Mouse (Mus musculus) limb, embryonic 14.5 days (tissue): ENCODE data around the gene Rps6kc1. TPM values are rescaled to one million over a fixed set of nuclear protein-coding genes. Genes with fewer than 3 reads are reported as not detected.

Experiments
- ATAC-seq: fragments of 200-750 bp; cut with Nextera tagmentation; 2 replicates; pipeline ENCODE4 v1.8.0; 2017; ENCODE audit warnings: low read depth, moderate number of reproducible peaks, moderate TSS enrichment; ENCODE audit not compliant: low FRiP score
- DNase-seq: peaks from one replicate; pipeline ENCODE4 v3.0.0-alpha.2; 2015; ENCODE audit warnings: low spot score
- H3K27ac ChIP-seq: fragments of 300-500 bp; sonication (generic); replicated peaks from 2 replicates; pipeline ENCODE4 v1.5.1; 2014; ENCODE audit warnings: low read depth, mild to moderate bottlenecking, low read length, moderate library complexity, mixed read lengths
- H3K27me3 ChIP-seq: fragments of 300-500 bp; sonication (generic); 2 replicates; pipeline ENCODE4 v1.6.1; 2014; ENCODE audit warnings: low read length, mixed read lengths; ENCODE audit not compliant: control insufficient read depth, insufficient read depth
- H3K36me3 ChIP-seq: fragments of 300-500 bp; sonication (generic); 2 replicates; pipeline ENCODE4 v1.6.1; 2014; ENCODE audit warnings: mild to moderate bottlenecking, low read length, moderate library complexity, mixed read lengths; ENCODE audit not compliant: control insufficient read depth, insufficient read depth
- H3K4me1 ChIP-seq: fragments of 300-500 bp; sonication (generic); 2 replicates; pipeline ENCODE4 v1.6.1; 2014; ENCODE audit warnings: antibody characterized with exemption, low read length, mixed read lengths; ENCODE audit not compliant: control insufficient read depth, insufficient read depth
- H3K4me2 ChIP-seq: fragments of 300-500 bp; sonication (generic); replicated peaks from 2 replicates; pipeline ENCODE4 v1.6.1; 2014; ENCODE audit warnings: low read depth, mild to moderate bottlenecking, low read length, moderate library complexity; ENCODE audit not compliant: severe bottlenecking
- H3K4me3 ChIP-seq: fragments of 300-500 bp; sonication (generic); replicated peaks from 2 replicates; pipeline ENCODE4 v1.5.1; 2014; ENCODE audit warnings: low read length
- H3K9ac ChIP-seq: fragments of 300-500 bp; sonication (generic); 2 replicates; pipeline ENCODE4 v1.6.1; 2014; ENCODE audit warnings: mild to moderate bottlenecking, low read depth, low read length, moderate library complexity; ENCODE audit not compliant: severe bottlenecking
- H3K9me3 ChIP-seq: fragments of 300-500 bp; sonication (generic); 2 replicates; pipeline ENCODE4 v1.6.1; 2016; ENCODE audit warnings: low read length; ENCODE audit not compliant: control insufficient read depth
- POLR2A ChIP-seq: fragments of 200-500 bp; IDR thresholded peaks from 2 replicates; pipeline ENCODE4 v1.8.0; 2012; ENCODE audit warnings: inconsistent platforms, mild to moderate bottlenecking, moderate library complexity, borderline replicate concordance; ENCODE audit not compliant: insufficient read depth, insufficient read length; ENCODE audit errors: extremely low read depth
- WGBS: fragments of 180-500 bp; shearing (Covaris S2); extraction: QIAGEN DNeasy Blood & Tissue Kit; methylation state at CpG from one replicate; pipeline ENCODE4 v1.1.7; 2014; 5-methylcytosine and 5-hydroxymethylcytosine counted together
- polyA plus RNA-seq, 2 experiments: library from polyadenylated mRNA; depleted of rRNA in 1 of 2; stranded (reverse) in 1 of 2; unstranded in 1 of 2; fragments of >200 nt; fragmentation: Nextera tagmentation in 1 of 2; extraction: Ambion mirVana in 1 of 2; gene quantifications; 2 replicates each; pipeline versions ENCODE4 v1.2.1 to v1.2.3; 2012 to 2014

Rps6kc1 gene
- polyA plus RNA-seq, 2 experiments, result 14.7 to 17.4 TPM

DNA sequence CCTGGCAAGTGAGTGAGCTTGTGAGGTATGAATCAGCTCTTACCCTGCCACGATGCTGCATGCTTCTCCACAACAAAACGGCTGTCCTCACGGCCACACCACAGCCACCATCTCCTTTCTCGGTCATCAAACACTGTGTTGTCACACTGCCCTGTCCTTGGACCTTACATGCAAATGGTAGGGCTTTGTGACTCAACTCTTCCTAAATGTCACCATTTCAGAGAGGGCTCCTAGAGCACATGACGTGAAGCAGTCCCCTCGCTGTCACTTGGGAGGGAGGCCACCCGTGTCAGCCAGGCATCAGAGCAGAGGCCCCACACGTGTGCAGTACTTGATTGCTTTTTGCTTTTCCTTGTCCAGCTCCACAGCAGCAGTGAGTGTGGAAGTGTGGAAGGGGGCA lies 104.8 kb downstream of the Rps6kc1 start:
- Histone ChIP-seq H3K27ac (no peak overlapping the region), H3K9ac (no peak overlapping the region), H3K9me3 (no peaks in the 10 kb centered on the region), H3K27me3 (no peaks in the 10 kb centered on the region), H3K4me1 (no peaks in the 10 kb centered on the region), H3K4me2 (no peak overlapping the region), H3K4me3 (no peak overlapping the region), H3K36me3 (peaks cover 21% of the 10 kb centered on the region)
- no peak for ATAC-seq
- TF ChIP-seq POLR2A, result no peak
- 81% methylated on average over 8 of the region's 8 CpGs for WGBS
- DNase-seq, result no peak

GRCm38 (mm10) chr1:190798668-190799067 lies 112.9 kb downstream of the Rps6kc1 start:
- Histone ChIP-seq H3K4me3 (no peak overlapping the region), H3K9me3 (no peaks in the 10 kb centered on the region), H3K9ac (no peak overlapping the region), H3K27me3 (no peaks in the 10 kb centered on the region), H3K27ac (no peak overlapping the region), H3K36me3 (peaks cover 23% of the 10 kb centered on the region), H3K4me1 (no peaks in the 10 kb centered on the region), H3K4me2 (no peak overlapping the region)
- DNase-seq (no peak), ATAC-seq (no peak)
- TF ChIP-seq POLR2A, result no peak
- WGBS, result 88% methylated on average over 11 of the region's 11 CpGs

DNA sequence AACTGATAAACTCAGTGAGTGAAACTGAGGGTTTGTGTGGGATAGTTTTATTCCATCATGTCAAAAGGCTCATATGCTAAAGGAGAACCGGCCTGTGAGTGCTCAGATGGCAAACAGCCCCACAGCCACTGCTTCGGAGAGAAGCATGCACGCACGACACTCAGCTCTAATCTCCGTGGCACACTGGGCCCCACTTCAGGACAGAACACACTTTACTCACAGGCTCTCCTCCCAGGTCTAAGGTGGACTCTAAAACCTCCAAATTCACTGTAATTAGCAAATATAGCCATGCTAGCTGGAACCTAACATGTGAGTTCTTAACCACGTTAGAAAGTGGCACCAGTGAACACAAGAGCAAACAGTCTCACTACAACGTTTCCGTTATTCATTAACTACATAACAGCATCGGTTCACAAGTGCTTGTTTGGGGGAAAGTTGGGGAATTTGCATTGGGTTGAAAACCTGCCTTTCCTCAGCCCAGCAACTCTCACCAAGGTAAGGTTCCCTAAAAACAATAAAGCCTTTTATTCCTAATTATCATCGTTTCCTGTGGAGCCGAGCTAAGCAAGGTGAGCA lies 114.0 kb downstream of the Rps6kc1 start:
- Histone ChIP-seq H3K9ac (no peak overlapping the region), H3K4me1 (no peaks in the 10 kb centered on the region), H3K27me3 (no peaks in the 10 kb centered on the region), H3K27ac (no peak overlapping the region), H3K36me3 (peaks cover 20% of the 10 kb centered on the region), H3K4me3 (no peak overlapping the region), H3K9me3 (no peaks in the 10 kb centered on the region), H3K4me2 (no peak overlapping the region)
- no peak for TF ChIP-seq POLR2A
- DNase-seq, result no peak
- 71% methylated on average over 11 of the region's 11 CpGs for WGBS
- ATAC-seq, result no peak

GRCm38 (mm10) chr1:190796745-190797482 lies 114.7 kb downstream of the Rps6kc1 start:
- H3K27ac ChIP-seq, result no peak overlapping the region
- no peak overlapping the region for H3K4me3 ChIP-seq
- peaks cover 20% of the 10 kb centered on the region for H3K36me3 ChIP-seq
- H3K4me2 ChIP-seq, result no peak overlapping the region
- no peak overlapping the region for H3K9ac ChIP-seq
- no peaks in the 10 kb centered on the region for H3K4me1 ChIP-seq
- no peaks in the 10 kb centered on the region for H3K27me3 ChIP-seq
- 48% methylated on average over 7 of the region's 7 CpGs for WGBS
- ATAC-seq, result peak; percentile 63; the same call in 1 of the 2 replicates
- no peak for TF ChIP-seq POLR2A
- DNase-seq, result peak; percentile 63
- no peaks in the 10 kb centered on the region for H3K9me3 ChIP-seq

- 78% methylated on average over 6 of the region's 6 CpGs for WGBS
- H3K4me1 ChIP-seq, result no peaks in the 10 kb centered on the region
- no peaks in the 10 kb centered on the region for H3K36me3 ChIP-seq
- DNase-seq, result no peak
- H3K9ac ChIP-seq, result no peak overlapping the region
- H3K27me3 ChIP-seq, result no peaks in the 10 kb centered on the region
- H3K4me3 ChIP-seq, result no peak overlapping the region
- ATAC-seq, result no peak
- H3K27ac ChIP-seq, result no peak overlapping the region
- H3K4me2 ChIP-seq, result no peak overlapping the region
- H3K9me3 ChIP-seq, result no peaks in the 10 kb centered on the region
- no peak for TF ChIP-seq POLR2A
Observed at GRCm38 (mm10) chr1:190791638-190792037, 119.9 kb downstream of the Rps6kc1 start.
